Mouse (Mus musculus) layer of hippocampus, adult 18-20 months (tissue): ENCODE measurements at regions not wholly inside any gene's neighbourhood (a gene's known extent, or its start where the extent isn't known, plus 50 kb on each side); places are given as distances from the start of the nearest gene placed in this dataset.
"Not testable (repeated sequence)": the region's sequence is repeated elsewhere in the genome, so short reads cannot be mapped to it uniquely, and the experiment has no call there.

Experiments
- DNase-seq, 2 experiments: peaks; one replicate each; pipeline ENCODE4 v3.0.0; 2022; ENCODE audit warnings: low spot score in 2 of 2

DNA sequence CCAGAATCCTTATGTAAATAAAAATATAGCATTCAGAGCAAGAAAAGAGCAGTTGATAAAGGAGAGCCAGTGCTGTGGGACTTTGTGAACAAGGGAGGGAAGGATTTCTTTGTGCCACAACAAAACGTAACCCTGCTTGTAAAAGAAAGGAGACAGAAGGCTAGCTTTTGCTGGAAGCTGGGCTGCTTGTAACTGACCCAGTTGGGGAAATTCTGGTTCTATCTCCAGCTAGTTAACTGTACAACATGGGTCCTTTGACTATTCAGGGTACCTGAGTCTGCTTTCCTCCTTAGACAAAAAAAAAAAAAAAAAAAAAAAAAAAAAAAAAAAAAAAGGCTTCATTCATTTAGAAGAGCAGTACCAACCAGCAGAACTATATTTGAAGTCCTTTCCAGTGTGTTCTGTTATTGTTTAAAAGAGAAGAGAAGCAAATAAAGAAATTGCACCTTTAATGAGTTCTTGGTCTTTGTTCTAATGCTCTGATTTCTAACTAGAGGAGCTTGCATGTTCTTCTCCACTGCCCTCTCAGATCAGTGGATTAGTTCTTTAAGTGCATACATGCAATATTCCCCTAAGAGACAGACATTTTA lies 345.8 kb upstream of the Pou3f2 start:
- DNase-seq, result no peak

DNA sequence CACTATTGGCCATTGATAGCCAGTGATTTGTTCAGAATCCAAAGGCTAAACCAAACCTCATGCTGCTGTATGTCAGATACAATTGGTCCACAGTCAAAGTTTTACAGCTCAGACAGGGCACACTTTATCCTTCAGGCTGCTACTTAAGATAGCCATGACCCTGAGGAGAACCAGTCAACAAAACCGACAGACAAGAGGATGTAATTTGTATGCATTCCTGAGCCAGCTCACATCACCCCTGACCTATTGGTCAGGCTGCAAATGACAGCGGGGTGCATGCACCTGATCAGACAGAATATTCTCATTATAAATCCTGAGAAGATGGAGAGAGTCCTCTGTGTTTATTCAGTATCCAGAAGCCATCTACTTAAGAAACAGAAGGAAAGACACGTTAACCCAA lies 315.5 kb upstream of the Pou3f2 start:
- DNase-seq, result no peak

GRCm38 (mm10) chr4:22792826-22793225 lies 304.7 kb upstream of the Pou3f2 start:
- no peak for DNase-seq

- no peak for DNase-seq
Observed at GRCm38 (mm10) chr4:22787866-22788265, 299.7 kb upstream of the Pou3f2 start.

DNA sequence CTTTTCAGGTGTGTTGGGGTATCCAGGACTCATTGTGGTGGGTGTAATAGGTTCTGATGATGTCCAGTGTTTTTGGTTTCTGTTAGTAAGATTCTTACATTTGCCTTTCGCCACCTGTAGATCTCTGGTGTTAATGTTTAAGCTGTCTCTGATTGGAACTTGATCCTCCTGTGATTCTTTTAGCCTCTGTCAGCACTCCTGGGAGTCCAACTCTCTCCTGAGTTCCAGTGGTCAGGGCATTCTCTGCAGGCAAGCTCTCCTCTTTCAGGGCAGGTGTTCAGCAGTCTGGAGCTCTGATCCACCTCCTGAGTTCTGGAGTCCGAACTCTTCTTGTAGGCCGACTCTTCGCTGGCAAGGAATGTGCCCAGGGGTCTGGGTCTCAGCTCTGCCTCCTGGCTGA lies 274.9 kb upstream of the Pou3f2 start:
- not testable (repeated sequence) for DNase-seq
